Mouse (Mus musculus): ENCODE results near the gene Tacc2.

Gene Tacc2

DNA sequence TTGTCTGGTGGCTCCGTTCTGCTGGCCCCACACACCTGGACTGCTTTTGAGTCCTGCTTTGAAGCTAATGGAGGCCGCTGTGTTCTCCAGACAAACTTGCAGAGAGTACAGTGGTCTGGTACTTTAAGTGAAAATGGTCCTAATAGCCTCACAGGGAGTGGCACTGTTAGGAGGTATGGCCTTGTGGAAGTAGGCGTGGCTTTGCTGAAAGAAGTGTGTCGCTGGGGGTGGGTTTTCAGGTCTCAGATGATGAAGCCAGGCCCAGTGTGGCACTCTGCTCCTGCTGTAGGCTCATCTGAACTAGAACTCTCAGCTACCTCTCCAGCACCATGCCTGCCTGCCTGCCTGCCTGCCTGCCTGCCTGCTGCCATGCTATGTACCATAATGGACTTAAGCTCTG lies 190.9 kb downstream of the Tacc2 start:
- no peak for DNase-seq (ENCODE audit: low spot score in 2 of 2)

DNA sequence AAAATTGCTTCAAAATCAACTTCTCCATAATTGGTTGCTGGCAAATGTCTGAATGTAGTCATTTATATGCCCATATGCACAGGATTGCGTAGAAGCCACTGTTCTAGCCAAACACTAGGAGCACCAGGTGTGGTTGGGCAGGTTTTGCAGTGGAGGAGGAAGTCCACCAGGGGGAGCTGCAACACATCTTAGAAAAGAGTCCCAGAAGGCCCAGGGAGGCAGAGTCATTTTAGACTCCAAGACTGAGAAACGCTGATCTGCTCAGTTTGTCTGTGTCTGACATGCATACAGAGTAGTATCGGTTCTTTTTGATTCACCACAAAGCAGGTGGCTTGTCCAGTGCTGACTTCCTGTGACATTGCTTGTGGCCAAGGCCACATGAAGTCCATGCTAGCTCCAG lies 193.5 kb downstream of the Tacc2 start:
- DNase-seq (ENCODE audit: low spot score in 2 of 2), result peak; percentile 35 to 57

DNA sequence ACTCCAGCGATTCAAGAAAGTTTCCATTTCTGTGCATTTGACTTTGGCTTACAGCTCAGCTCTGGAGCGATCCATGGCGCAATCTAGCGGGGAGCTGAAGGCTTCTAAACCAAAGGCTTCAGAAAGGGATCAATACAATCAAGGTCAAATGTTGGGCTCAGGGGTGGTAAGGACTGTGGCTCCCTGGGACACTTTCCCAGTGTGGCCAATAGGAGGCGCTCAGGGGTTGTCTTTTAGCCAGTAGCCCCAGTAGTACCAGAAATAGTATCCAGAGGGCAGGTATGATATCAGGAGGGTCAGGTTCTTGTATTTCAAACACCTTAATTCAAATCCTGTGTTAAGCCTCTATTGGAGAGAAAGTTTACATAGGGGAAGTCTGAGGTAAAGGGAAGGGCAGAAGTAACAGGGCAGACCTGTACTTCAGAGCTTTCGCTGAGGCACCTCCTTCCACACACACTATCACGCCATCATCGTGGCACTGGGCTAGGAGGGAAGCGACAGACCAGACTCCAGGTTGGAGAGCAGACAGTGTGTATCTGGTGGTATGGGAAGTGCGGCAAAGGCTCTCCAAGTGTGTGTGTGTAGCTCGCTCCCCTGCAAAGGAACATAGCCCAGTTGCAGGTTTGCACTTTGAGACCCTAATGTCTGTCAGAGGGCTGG lies 196.1 kb downstream of the Tacc2 start:
- DNase-seq (ENCODE audit: low spot score in 2 of 2), result peak in 1 of 2 experiments; percentile 26

DNA sequence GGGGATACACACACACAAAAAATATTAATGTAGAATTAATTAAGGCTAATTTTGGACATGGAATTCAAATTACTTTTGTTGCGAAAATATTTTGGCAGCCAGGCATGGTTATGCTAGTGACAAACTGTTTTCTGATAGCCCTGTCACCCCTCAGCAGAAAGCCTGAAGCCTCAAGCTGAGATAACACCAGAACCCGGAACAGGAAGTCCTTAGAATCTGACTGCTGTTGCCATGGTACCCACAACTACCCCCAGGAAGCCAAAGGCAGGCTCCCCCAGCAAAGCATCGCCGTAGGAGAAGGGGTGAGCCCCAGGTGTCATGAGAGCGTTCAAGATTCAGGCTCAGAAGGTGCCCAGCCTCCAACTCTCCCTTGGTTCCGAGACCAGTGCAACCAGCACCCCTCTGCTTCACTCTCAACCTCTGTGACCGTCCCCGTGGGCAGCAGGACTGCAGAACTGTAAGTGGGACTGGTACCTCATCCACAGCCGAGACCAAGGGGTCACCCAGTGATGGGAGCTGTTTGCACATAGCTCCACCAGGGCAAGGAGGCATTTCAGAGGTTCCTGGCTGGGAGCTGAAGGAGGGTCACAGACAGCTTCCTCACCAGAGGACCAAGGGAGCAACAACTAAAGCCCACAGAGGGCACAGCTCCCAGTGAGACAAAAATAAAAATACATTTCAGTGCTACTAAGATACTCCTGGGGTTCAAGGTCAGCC lies 196.8 kb downstream of the Tacc2 start, which contains the start of gene Btbd16:
Gene Btbd16 (plus strand): TSS at position 156 of the 717 bp plus-strand sequence.
- no peak for DNase-seq (ENCODE audit: low spot score in 2 of 2)

DNA sequence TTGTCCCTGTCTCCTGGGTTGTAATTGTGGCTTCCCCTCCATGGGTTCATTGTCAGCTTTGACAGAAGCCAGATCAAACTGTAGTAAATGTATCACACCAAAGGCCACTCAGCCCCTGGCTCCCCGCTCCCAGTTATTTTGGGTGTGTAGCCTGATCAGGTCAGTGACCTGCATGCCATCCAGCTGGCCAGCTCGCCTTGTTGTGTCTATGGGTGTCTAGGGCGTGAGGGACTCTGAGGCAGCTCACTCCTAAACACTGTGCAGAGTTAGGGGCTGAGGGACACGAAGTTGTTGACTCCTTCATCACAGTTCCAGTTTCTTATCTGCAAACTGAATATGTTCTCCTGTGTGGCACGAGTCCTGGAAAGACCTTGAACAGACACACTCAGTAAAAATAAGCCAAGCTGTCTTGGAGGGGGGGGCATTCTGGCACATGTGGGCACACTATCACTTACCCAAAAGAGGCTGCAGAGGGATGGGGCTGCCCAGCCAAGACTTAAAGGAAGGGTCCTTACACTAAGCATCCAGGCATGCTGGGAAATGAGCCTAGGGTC lies 203.7 kb downstream of the Tacc2 start:
- DNase-seq (ENCODE audit: low spot score in 2 of 2), result peak; percentile 30 to 40

DNA sequence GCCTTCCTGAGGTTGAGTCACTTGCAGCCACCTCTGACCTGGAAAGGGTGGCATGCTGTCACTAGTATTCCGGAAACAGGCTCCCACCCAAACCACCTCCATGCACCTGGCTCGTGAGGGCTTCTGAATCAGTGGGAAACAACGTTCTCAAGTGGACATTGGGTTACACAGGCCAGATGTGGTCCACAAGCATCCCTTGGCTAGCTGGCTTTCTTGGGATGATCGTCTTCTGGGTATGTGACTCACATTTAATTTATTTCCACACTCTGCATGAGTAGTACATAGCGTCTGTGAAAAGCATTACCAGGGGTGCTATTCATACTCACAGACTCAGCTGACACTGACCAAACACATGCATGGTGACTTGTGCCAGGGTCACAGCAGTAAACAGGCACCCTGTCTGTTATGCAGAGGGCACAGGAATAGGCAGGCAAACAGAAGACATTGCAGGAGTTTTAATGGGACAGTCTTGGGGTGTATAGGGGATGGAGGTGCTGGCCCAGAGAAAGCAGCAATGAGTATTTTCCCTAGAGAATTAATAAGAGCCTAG lies 205.3 kb downstream of the Tacc2 start:
- no peak for DNase-seq (ENCODE audit: low spot score in 2 of 2)

DNA sequence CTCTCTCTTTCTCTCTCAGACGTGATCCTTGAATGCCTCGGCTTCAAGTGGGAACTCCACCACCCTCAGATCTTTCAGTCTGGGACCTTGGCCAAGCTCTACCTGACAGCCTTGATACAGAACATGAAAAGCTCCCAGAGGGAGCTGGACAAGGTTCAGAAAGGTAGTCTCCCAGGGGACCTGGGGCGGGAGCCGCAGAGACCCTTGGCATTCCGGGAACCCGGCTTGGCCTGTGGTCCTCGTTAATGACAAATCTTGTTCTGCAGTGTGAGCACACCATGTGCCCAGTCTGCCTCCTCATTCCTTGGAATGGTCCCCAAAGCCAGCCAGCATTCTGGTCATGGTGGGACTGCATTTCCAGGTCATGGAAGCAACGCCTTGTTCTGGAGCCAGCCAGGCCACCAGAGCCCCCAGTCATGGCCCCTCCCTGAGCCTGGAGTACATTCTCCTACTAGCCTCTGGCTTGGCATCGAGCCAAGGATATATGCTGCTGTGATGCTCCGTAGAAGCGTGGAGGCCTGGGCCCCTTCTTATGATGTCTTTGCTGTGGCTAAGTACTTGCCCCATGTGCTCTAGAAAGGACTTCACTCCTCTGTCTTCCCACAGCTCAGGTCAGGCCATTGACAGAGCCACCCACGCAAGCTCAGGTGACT lies 208.8 kb downstream of the Tacc2 start:
- DNase-seq (ENCODE audit: low spot score in 2 of 2), result no peak

DNA sequence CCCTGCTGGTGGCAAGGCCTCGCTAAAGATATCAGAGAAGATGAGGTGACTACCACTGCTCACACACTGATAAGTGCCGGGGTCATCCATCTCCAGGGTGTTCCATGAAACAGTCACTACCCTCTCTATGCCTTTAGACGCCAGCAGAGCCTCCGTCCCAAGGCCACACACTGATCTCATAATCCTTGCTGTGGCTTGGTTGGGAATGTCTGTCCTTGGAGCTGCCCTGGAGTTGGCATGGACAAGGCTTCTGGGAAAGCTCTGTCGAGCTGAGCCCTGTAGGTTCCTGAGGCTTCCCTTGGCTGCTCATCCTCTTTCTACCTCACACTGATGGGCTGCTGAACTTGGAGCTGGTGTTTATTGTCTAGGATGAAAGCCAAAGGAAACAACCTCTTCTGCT lies 209.5 kb downstream of the Tacc2 start:
- DNase-seq (ENCODE audit: low spot score in 2 of 2), result no peak

DNA sequence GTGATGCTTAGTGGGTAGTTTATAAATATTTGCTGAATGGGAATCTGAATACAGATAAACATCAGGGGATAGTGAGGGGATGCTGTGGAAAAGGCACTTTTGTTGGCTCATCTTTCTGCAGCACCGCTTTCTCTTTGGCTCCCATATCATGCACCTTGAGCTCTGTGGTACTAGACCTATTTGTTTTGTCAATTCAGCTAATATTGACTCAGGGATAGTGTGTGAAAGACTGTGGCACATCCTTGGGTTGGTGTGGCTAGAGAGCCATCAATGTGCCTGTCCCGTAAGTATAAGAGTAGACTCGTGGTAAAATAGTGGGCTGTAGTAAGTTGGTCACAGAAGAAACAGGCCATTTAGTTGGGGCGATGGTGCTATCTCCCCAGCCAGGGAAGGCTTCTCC lies 210.3 kb downstream of the Tacc2 start:
- no peak for DNase-seq (ENCODE audit: low spot score in 2 of 2)

DNA sequence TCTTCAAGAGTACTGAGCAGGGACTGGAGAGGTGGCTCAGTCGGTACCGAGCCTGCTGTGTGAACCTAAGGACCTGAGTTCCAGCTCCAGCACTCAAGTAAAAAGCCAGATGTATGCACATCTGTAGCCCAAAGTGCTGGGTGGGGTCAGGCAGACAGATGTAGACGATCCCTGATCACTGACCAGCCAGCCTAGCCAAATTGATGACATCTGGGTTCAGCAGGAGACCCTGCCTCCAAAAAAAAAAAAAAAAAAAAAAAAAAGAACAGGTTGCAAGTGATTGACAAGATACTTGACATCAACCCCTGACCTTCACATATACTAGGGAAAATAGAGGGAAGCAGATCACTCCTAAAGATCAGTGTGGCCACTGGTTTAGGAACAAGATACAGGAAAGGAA lies 211.7 kb downstream of the Tacc2 start:
- no peak for DNase-seq (ENCODE audit: low spot score in 2 of 2)

DNA sequence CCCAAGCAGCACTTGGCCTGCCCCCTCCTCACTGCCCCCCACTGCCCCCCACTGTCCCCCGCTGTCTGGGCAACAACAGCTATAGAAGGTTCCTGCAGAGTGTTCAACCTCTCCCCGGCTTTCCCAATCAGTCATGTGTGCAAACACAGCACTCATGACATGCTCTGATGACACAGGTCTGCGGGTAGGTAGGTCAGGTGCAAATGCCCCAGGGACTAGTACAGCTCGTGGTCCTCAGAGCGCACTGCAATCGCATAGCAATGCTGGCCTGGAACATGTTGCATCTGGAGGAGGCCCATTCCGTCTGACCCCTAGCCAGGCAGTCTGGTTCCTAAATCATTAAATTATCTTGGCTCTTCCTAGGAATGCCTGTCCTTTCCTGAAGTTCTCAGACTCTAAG lies 212.2 kb downstream of the Tacc2 start:
- DNase-seq (ENCODE audit: low spot score in 2 of 2), result no peak

DNA sequence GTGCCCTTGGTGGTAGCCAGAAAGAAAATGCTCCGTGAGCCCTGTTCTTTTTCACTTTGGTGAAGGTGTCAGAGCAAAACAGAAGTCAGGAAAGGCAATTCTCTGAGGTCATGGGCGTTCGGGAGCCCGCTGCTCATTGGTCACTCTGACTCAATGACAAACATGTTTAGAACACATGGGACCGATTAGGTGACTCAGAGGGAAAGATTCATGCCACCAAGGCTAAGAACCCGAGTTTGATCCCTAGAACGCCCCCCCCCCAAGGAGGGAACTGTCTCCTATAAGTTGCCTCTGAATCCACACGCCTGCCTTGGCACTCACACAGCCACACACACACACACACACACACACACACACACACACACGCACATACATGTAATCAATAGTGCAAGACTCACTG lies 216.4 kb downstream of the Tacc2 start:
- no peak for DNase-seq (ENCODE audit: low spot score in 2 of 2)

DNA sequence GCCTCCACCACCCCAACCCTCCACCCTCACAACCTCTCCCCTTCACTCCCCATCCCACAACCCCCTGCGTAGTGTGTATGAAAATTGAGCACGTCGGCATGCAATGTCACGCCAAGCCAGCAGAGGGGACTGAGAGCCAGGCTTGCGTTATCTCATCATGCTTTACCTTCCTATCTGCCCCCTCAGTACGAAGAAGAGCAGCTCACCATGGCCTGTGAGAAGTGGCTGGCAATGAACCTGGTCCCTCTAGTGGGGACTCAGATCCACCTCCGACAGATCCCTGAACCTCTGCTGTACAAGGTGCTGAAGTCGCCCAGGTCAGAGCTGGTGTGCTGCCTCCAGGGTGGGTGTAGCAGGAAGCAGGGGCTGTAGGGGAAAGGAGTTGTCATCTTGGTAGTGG lies 219.5 kb downstream of the Tacc2 start:
- DNase-seq (ENCODE audit: low spot score in 2 of 2), result no peak

DNA sequence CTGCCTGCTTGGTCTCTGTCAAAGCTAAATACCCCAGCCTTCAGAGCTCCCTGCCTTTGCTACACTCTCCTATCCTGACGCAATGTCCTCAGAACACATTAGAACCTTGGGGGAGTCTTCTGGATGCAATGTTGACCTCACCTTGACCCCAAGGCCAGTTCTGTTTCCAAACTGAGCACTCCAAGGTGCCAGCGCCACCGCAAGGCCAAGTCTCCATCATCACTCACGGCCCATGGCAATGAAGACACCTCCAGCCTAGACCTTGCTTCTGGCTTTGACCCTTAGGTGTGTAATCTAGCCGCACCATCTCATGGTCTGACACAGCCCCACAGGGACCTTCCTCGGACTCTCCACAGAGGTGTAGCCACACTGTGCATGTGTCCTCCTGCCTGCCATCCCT lies 220.3 kb downstream of the Tacc2 start:
- no peak for DNase-seq (ENCODE audit: low spot score in 2 of 2)

DNA sequence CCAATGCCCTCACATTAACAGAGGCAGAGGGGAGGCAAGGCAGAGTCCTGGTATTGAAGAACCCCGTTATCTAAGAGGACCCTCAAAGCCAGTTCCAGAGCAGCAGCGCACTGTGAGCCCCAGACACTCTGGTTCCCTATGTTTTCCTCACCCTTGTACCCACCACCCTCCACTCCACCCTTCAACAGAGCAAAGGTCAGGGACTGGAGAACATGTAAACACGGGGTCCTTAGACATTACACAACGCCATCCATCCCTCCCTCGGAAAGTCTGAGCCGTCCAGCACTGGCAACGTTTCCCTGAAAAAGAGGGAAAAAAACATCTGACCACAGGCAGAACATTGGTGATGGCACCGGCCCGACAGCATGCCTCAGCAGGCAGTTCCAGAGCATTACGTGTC lies 222.2 kb downstream of the Tacc2 start:
- DNase-seq (ENCODE audit: low spot score in 2 of 2), result no peak

DNA sequence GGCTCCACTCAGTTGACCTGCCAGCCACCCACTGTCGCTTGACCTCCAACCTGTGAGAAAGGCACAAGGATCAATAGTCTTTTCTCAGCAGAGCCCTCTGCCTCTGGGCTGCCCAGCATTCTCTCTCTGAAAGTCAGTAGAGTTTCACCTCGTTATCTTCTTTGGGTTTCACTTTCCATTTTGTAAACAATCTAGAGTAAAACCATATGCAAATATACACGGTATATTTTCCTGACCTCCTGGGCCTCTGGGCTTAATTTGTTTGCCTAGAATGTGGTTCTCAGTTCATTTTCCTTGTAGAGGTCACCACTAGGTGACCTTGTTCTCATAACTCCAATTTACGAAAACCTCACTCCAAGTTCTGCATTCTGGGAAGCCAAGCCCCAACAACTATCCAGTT lies 223.4 kb downstream of the Tacc2 start:
- no peak for DNase-seq (ENCODE audit: low spot score in 2 of 2)

DNA sequence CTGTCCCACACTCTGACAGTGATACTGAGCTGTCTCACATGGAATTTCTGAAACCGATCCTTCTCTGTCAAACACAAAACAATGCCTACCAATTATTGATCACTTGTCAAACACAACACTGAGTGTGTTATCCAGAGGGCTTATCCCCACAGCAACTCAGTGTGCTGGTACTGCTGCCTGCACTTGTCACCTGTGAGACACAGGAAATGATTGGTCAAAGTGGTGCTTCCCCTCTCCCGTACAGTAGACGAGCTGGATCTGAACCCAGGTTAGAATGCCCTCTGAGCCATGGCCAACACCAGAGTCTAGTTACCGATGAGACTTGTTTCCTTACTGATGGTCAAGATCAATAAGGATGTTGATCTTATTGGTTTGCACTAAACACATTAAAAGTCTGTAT lies 224.6 kb downstream of the Tacc2 start:
- no peak for DNase-seq (ENCODE audit: low spot score in 2 of 2)

DNA sequence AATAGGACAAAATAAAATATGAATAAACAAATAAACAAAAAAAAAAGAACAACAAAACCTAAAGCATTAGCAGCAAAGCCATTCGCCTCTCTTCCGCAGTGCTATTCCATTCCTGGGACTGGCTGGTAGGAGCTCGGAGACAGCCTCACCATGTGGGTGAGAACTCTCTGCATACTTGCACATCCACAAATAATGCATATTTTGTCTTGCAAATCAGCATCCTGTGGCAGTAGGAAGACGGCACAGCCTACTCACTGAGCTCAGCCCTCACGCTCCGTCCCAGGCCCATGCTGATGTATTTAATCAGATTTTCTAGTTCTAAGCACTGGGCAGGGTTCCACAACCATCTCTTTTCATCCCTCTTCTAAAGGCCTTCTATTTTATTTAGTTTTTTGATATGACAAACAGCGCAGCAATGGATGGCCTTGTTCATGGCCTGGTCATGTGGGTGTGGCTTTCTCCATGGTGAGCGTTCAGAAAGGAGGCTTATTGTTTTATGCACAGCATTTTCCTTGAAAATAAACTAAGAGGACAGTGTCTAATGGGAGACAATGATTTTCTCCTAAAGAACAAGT lies 226.1 kb downstream of the Tacc2 start:
- no peak for DNase-seq (ENCODE audit: low spot score in 2 of 2)

DNA sequence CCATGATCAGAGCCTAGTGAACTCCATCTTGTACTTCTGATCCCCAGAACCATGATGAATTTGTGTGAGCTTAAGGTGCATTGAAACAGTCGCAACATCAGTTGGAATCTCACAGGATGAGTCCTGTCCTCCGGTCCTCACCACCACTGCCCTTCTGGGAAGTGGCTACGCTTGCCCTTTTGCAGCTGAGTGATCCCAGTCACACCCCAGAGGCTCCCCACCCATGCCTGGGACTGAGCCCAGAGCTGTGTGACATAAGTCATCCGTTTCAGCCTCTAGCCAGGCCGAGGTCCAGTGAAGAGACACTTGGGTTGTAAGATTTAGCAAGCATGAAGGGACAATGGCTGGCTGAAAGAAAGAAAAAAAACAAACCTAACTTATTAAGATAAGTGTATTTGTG lies 227.8 kb downstream of the Tacc2 start:
- DNase-seq (ENCODE audit: low spot score in 2 of 2), result no peak

DNA sequence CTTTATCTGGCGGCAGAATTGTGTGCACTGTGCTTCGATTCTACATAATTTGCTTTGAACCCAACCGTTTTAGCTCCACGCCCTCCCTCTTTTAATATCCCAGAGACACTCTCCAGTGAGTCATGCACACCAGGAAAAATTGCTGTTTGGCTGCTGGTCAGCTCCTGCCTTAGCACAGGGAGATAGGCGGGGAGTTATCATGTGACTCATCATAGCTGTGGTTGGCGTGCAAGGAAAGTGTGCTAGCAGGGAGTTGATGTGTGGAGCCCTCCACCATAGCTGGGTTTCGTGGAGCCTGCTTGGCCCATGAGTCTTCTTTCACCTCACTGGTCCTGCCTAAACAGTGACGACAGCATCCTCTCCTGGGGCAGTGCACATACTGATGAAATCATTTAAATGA lies 230.5 kb downstream of the Tacc2 start:
- DNase-seq (ENCODE audit: low spot score in 2 of 2), result peak; percentile 19 to 45

DNA sequence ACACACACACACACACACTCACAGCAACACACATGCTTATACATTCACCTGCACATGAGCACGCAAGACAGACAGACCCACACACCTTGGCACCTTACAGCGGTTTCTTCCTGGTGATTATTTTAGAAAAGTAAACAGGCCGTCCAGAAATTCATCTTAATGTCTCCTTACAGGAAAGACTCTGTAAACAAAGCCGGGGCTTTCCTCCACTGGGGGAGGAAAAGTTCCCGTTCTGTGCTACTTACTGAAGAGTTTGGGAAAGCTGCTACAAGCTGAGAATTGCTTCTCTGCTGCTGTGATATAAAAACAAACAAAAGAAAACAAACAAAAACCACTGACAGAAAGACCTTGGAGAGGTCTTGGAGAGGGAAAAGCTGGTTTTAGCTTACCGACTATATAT lies 231.5 kb downstream of the Tacc2 start:
- no peak for DNase-seq (ENCODE audit: low spot score in 2 of 2)

DNA sequence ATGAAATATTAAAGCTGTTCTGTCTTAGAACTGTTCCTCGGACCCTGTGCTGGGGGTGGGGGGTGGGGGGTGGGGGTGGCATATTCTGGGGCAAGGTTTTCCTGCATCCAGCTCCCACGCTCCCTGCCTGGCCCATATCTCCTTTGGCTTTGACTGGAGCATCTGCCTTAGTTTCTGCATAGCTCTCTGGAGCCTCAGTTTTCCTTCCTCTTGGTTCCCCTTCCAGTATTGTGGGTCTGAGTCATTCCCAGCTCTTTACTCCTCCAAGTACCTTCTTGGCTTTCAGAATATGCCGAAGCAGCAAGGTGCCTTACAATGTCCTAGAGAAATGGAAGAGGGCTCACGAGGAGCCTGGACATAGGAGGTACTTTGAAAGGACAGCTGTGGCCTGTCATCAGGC lies 233.0 kb downstream of the Tacc2 start:
- DNase-seq (ENCODE audit: low spot score in 2 of 2), result no peak

All from heart, adult 9 months (tissue).